Mouse (Mus musculus): ENCODE measurements around the gene Bysl.

- no peak for TF ChIP-seq CTCF (IDR thresholded peaks at IDR 0.05; ENCODE audit: low read depth)
- TF ChIP-seq EP300 (IDR thresholded peaks at IDR 0.05; ENCODE audit: low read depth) = no peak
Observed at GRCm38 (mm10) chr17:47559726-47560125, 51.6 kb downstream of the Bysl start.
